Mouse (Mus musculus): Measurements from ENCODE around the gene Stard3.
"Not testable (repeated sequence)": the region's sequence is repeated elsewhere in the genome, so short reads cannot be mapped to it uniquely, and the experiment has no call there.

Gene Stard3

GRCm38 (mm10) chr11:98374266-98374665 lies 16.1 kb downstream of the Stard3 start:
- DNase-seq (ENCODE audit: low read depth, low spot score) = no peak

GRCm38 (mm10) chr11:98376756-98377155 lies 18.6 kb downstream of the Stard3 start:
- no peak for DNase-seq (ENCODE audit: low read depth, low spot score)

GRCm38 (mm10) chr11:98377787-98378186 lies 19.6 kb downstream of the Stard3 start:
- DNase-seq (ENCODE audit: low read depth, low spot score) = no peak

GRCm38 (mm10) chr11:98379379-98379778 lies 21.2 kb downstream of the Stard3 start:
- DNase-seq (ENCODE audit: low read depth, low spot score) = no peak

GRCm38 (mm10) chr11:98380106-98380505 lies 21.9 kb downstream of the Stard3 start:
- DNase-seq (ENCODE audit: low read depth, low spot score) = no peak

GRCm38 (mm10) chr11:98381651-98382050 lies 23.5 kb downstream of the Stard3 start:
- DNase-seq (ENCODE audit: low read depth, low spot score) = no peak

- not testable (repeated sequence) for DNase-seq (ENCODE audit: low read depth, low spot score)
Measured at GRCm38 (mm10) chr11:98382405-98382804, 24.2 kb downstream of the Stard3 start.

- DNase-seq (ENCODE audit: low read depth, low spot score) = no peak
Measured at GRCm38 (mm10) chr11:98383261-98384030, 25.3 kb downstream of the Stard3 start, which contains the start of gene Tcap. Gene Tcap, plus strand, starts transcription at chr11:98383811.

GRCm38 (mm10) chr11:98384216-98384615 lies 26.0 kb downstream of the Stard3 start:
- DNase-seq (ENCODE audit: low read depth, low spot score) = no peak

GRCm38 (mm10) chr11:98384721-98385637 lies 26.8 kb downstream of the Stard3 start:
- DNase-seq (ENCODE audit: low read depth, low spot score) = no peak

- DNase-seq (ENCODE audit: low read depth, low spot score) = no peak
Measured at GRCm38 (mm10) chr11:98385638-98386585, 27.7 kb downstream of the Stard3 start, which contains the start of gene Pnmt. Gene Pnmt, plus strand, starts transcription at chr11:98386450.

GRCm38 (mm10) chr11:98386596-98386995 lies 28.4 kb downstream of the Stard3 start:
- no peak for DNase-seq (ENCODE audit: low read depth, low spot score)

GRCm38 (mm10) chr11:98387056-98387577 lies 28.9 kb downstream of the Stard3 start:
- no peak for DNase-seq (ENCODE audit: low read depth, low spot score)

GRCm38 (mm10) chr11:98388282-98388681 lies 30.1 kb downstream of the Stard3 start:
- DNase-seq (ENCODE audit: low read depth, low spot score) = no peak

- DNase-seq (ENCODE audit: low read depth, low spot score) = peak; percentile 60
Measured at GRCm38 (mm10) chr11:98389221-98389780, 31.1 kb downstream of the Stard3 start.

GRCm38 (mm10) chr11:98390141-98390540 lies 32.0 kb downstream of the Stard3 start:
- no peak for DNase-seq (ENCODE audit: low read depth, low spot score)

- no peak for DNase-seq (ENCODE audit: low read depth, low spot score)
Measured at GRCm38 (mm10) chr11:98392034-98392433, 33.9 kb downstream of the Stard3 start.

GRCm38 (mm10) chr11:98392645-98393044 lies 34.5 kb downstream of the Stard3 start:
- DNase-seq (ENCODE audit: low read depth, low spot score) = no peak

GRCm38 (mm10) chr11:98393317-98393716 lies 35.1 kb downstream of the Stard3 start:
- no peak for DNase-seq (ENCODE audit: low read depth, low spot score)

GRCm38 (mm10) chr11:98394301-98394700 lies 36.1 kb downstream of the Stard3 start:
- DNase-seq (ENCODE audit: low read depth, low spot score) = no peak

GRCm38 (mm10) chr11:98395041-98395440 lies 36.9 kb downstream of the Stard3 start:
- no peak for DNase-seq (ENCODE audit: low read depth, low spot score)
